Mouse (Mus musculus) heart, adult 2 months (tissue): ENCODE measurements around the gene Gm20605. TPM values are rescaled to one million over a fixed set of nuclear protein-coding genes. Genes with fewer than 3 reads are reported as not detected.

ENCODE experiments used
- DNase-seq, 2 experiments: peaks; one replicate each; pipeline ENCODE4 v3.0.0; 2021
- H3K27ac ChIP-seq: fragments of 200-600 bp; 2 replicates; pipeline ENCODE4 v1.8.1; 2022
- H3K27me3 ChIP-seq: fragments of 200-500 bp; 2 replicates; pipeline ENCODE4 v1.6.1; 2012; ENCODE audit warnings: mild to moderate bottlenecking, low read length, inconsistent platforms, mixed read lengths; ENCODE audit not compliant: control insufficient read depth, insufficient read depth
- H3K36me3 ChIP-seq: fragments of 200-500 bp; 2 replicates; pipeline ENCODE4 v1.6.1; 2012; ENCODE audit warnings: low read length, inconsistent platforms; ENCODE audit not compliant: control insufficient read depth, insufficient read depth
- H3K4me1 ChIP-seq: fragments of 200-500 bp; 2 replicates; pipeline ENCODE4 v1.6.1; 2011; ENCODE audit warnings: low read length; ENCODE audit not compliant: control insufficient read depth, insufficient read depth
- H3K4me3 ChIP-seq: fragments of 200-600 bp; 2 replicates; pipeline ENCODE4 v1.8.1; 2022
- H3K79me2 ChIP-seq: fragments of 200-500 bp; replicated peaks from 2 replicates; pipeline ENCODE4 v1.6.1; 2012; ENCODE audit warnings: mild to moderate bottlenecking, inconsistent platforms, low read length, moderate library complexity, mixed read lengths; ENCODE audit not compliant: control insufficient read depth, insufficient read depth
- H3K9ac ChIP-seq: fragments of 200-500 bp; 2 replicates; pipeline ENCODE4 v1.6.1; 2012; ENCODE audit warnings: low read depth, mild to moderate bottlenecking, control low read depth, inconsistent platforms, low read length, mixed read lengths
- CTCF ChIP-seq: fragments of 200-600 bp; IDR thresholded peaks from 2 replicates; pipeline ENCODE4 v1.8.1; 2022; ENCODE audit warnings: antibody characterized with exemption, mild to moderate bottlenecking, moderate library complexity
- EP300 ChIP-seq: fragments of 200-500 bp; IDR thresholded peaks from 2 replicates; pipeline ENCODE4 v1.6.1; 2011; ENCODE audit warnings: low read depth, low read length, control low read depth; ENCODE audit not compliant: insufficient read depth
- POLR2A ChIP-seq: fragments of 200-500 bp; IDR thresholded peaks from 2 replicates; pipeline ENCODE4 v1.6.1; 2011; ENCODE audit warnings: mild to moderate bottlenecking, low read depth, low read length, control low read depth; ENCODE audit not compliant: insufficient read depth
- WGBS: fragments of 180-500 bp; shearing (Covaris S2); methylation state at CpG from one replicate; pipeline ENCODE4 v1.1.7; 2018; 5-methylcytosine and 5-hydroxymethylcytosine counted together
- intact Hi-C: fragments of 180-260 bp; cut with DNase I; formaldehyde crosslinking; loops from one replicate; pipeline ENCODE4 v1.15.1; 2025
- polyA plus RNA-seq: library from polyadenylated mRNA; depleted of rRNA; stranded (reverse); fragments of >200 nt; gene quantifications from 2 replicates; pipeline ENCODE4 v1.2.3, GENCODE M21; 2012
- total RNA-seq, 2 experiments: library from RNA; stranded (reverse); gene quantifications; 2 replicates each; pipeline ENCODE4 v1.2.3; 2021

The Gm20605 gene
- total and polyA plus RNA-seq, 3 experiments = 2.8 to 9.5 (median 4.3) TPM

DNA sequence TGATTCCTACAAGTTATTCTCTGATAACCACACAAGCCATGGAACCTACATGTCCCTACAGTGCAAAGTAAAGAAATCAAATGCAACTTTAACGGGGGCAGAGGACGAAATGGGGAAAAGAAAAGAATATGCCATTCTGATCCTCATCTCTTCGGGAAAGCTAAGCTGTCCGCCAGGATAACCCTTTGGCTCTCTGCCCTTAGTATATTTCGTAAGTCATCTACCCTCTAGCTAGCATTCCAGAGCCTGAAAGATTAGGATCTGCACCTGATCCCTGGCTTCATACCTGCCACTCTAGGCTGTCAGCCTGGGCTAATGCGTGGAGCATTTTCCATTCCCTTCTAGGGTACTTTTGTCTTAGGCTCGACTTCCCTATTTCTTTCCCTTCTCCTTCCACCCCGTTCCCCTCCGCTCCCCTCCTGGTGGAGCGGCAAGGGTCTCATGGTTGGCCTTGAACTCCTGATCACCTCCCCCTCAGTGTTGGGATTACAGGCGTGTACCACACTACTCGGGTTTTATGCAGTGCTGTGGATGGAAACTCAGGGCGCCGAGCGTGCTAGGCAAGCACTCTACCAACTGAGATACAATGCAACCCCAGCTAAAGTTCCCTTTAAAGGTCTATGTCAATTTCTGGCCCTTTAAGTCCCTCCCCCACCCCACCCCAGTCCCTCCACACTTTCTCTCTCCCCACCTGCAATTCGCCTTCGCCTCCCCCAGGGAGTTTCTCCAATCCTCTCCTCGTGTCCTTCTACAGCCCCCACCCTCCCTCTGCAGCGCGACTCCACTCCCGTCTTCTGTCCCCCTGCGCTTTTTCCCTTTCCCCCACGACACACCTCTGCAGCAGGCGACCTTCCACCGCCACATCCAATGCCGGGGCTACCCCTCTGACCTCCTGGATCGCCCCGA is 54.7 kb downstream of the Gm20605 start:
- no peaks in the 10 kb centered on the region for H3K27me3 ChIP-seq
- 4% methylated on average over 28 of the region's 28 CpGs for WGBS
- no peak for TF ChIP-seq EP300
- no peak for TF ChIP-seq CTCF
- TF ChIP-seq POLR2A = no peak
- H3K36me3 ChIP-seq = no peaks in the 10 kb centered on the region; the same call in 1 of the 2 replicates
- H3K9ac ChIP-seq = peak overlapping the region; percentile 69
- H3K4me1 ChIP-seq = peaks cover 3% of the 10 kb centered on the region
- peak overlapping the region; percentile 82 for H3K4me3 ChIP-seq
- intact Hi-C loops = loop anchor here (1.0 to 2.0 kb wide), 3 partner anchors 27 to 73 kb away; partner anchors contain the start of gene Nyap1
- peak in 1 of 2 experiments; percentile 39 for DNase-seq
- H3K79me2 ChIP-seq = peaks cover 2% of the 10 kb centered on the region; the same call in 1 of the 2 replicates
- H3K27ac ChIP-seq = peak overlapping the region; percentile 64

DNA sequence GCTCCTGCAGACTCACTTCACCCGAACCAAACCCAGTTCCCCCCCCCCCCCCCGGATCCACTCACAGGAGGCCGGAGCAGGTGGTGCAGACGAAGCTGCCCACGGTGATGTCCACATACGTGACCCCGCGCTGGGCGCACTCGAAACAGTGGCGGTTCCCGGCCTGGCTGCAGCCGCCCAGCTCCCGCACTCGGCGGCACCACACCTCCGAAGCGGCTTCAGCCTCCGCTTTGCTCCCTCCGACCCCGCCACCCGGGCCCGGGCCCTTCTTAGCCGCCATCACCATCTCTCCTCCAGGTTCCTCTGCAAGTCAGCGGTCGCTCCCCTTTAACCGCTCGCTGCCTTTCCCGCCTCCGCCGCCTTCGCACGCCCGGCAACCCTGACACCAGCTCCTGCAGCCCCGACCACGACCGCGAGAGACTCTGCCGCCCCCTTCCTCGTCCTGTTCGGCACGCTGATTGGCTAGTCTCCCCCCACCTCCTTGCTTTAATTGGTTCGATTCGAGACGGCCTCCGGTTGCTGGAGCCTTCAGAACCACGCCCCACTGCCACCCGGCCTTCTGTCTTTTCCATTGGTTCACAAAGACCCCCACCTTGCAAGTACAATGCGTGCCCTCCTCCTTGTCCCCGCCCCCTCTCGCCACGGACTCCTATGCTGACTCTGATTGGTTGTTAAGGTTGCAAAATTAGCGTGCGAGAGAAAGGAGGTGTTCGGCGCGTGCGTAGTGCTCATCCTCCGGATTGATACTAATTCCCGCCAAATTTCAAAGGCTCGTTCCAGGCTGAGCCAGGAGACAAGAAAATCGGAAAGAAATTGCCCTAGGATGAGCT is 55.5 kb downstream of the Gm20605 start, which contains the start of gene Agfg2:
Gene Agfg2, minus strand, starts transcription at position 433 of the 830 bp plus-strand sequence.
- under 1% methylated on average over 62 of the region's 62 CpGs for WGBS
- TF ChIP-seq CTCF = peak; percentile 40
- 0 out of 2 replicates have a peak, but pooled peaks have one; percentile 5 for TF ChIP-seq EP300
- TF ChIP-seq POLR2A = peak; percentile 67
- DNase-seq = peak; percentile 94 to 99
- Histone ChIP-seq H3K79me2 (peaks cover 2% of the 10 kb centered on the region; the same call in 1 of the 2 replicates), H3K4me1 (peaks cover 3% of the 10 kb centered on the region), H3K27ac (peak within 1 kb of the TSS; percentile 64), H3K4me3 (peak within 1 kb of the TSS; percentile 82), H3K36me3 (no peaks in the 10 kb centered on the region; the same call in 1 of the 2 replicates), H3K27me3 (no peaks in the 10 kb centered on the region), H3K9ac (peak within 1 kb of the TSS; percentile 69)
- intact Hi-C loops = loop anchor here (1.0 to 2.0 kb wide), 3 partner anchors 28 to 72 kb away; partner anchors contain the start of gene Nyap1

DNA sequence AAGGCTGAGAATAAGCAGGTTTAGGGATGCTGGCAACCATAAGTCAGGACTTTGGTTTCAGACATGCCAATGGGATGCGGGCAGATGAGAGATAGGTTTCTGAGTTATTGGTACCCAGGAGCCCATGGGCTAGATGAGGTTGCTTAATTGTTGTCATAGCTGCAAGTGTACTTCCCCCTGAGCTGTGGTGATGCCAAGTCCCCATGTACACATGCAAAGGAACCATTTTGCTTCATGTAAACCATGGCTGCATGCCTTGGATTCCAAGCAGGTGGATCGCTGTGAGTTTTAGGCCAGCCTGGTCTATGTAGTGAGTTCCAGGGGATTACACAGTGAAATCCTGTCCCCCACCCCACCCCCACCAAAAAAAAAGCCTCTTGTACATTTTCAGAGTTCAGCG is 56.7 kb downstream of the Gm20605 start:
- intact Hi-C loops = loop anchor here (2.0 kb wide), 2 partner anchors 29 to 71 kb away; no protein-coding TSS in a partner anchor

DNA sequence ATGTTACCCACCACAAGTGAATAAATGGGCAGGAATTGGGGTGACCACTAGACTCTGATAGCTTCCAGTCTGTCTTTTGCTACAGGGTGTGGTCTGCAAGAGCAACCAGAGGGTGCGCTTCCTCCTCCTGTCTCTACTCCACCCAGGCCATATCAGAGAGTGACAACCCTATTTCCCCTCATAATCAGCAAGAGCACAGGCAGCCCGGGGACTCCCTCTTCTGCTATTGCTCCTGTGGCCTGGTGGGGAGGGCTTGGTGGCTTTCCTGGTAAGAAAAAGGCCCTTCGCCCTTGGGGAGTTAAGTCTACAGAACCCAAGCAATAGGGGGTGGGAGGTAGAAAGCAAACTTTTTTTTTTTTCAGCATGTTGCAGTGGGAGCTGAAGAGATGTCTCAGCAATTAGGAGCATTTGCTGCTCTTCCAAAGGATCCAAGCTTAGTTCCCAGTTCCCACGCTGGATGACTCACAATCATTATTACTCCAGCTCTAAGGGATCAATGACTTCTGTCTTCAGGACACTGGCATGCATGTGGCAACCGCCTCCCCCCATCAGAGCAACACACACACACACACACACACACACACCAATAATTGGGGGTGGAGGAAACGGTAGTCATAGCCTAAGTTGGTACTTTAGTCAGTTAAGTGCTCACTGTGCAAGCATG is 57.3 kb downstream of the Gm20605 start:
- Histone ChIP-seq H3K4me1 (peaks cover 3% of the 10 kb centered on the region), H3K27me3 (no peaks in the 10 kb centered on the region), H3K4me3 (no peak overlapping the region), H3K9ac (no peak overlapping the region), H3K79me2 (no peaks in the 10 kb centered on the region), H3K27ac (no peak overlapping the region), H3K36me3 (no peaks in the 10 kb centered on the region; the same call in 1 of the 2 replicates)
- no peak for DNase-seq
- intact Hi-C loops = no loop called here
- TF ChIP-seq EP300 (no peak), CTCF (no peak), POLR2A (no peak)
- 65% methylated on average over 6 of the region's 6 CpGs for WGBS

More for the DNA sequence above, 56.7 kb downstream of the Gm20605 start:
- Histone ChIP-seq H3K27me3 (no peaks in the 10 kb centered on the region), H3K36me3 (no peaks in the 10 kb centered on the region; the same call in 1 of the 2 replicates), H3K27ac (no peak overlapping the region), H3K9ac (no peak overlapping the region), H3K4me1 (peaks cover 3% of the 10 kb centered on the region), H3K4me3 (no peak overlapping the region), H3K79me2 (no peaks in the 10 kb centered on the region)
- DNase-seq = no peak
- TF ChIP-seq POLR2A (no peak), CTCF (no peak), EP300 (no peak)
- 92% methylated on average over 3 of the region's 3 CpGs for WGBS

DNA sequence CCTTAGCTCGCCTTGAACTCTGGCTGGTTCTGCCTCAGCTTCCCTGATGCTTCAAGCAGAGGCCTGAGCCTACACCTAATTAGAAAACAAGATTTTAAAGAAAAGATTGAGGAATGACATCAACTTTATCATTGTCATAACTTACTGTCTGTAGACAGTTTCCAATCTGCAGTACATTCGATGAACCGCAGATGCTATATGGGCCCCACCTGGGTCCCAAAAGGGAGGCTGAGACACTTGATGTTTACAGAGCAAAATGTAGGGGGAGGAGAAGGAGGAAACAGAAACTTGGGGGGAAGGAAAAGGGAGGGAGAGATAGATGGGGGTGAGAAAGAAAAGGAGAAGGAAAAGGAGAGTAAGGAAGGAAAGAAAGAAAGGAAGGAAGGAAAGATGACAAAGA is 61.0 kb downstream of the Gm20605 start:
- TF ChIP-seq CTCF (no peak), POLR2A (no peak), EP300 (no peak)
- no peak for DNase-seq
- Histone ChIP-seq H3K27ac (no peak overlapping the region), H3K79me2 (no peaks in the 10 kb centered on the region), H3K4me3 (no peak overlapping the region), H3K27me3 (no peaks in the 10 kb centered on the region), H3K36me3 (no peaks in the 10 kb centered on the region), H3K9ac (no peak overlapping the region), H3K4me1 (no peaks in the 10 kb centered on the region)
- WGBS = 85% methylated on average over 3 of the region's 3 CpGs
- intact Hi-C loops = no loop called here
